Mouse (Mus musculus) layer of hippocampus, postnatal 10 days (tissue): Measurements from ENCODE around the gene Slc36a2. TPM values are rescaled to one million over a fixed set of nuclear protein-coding genes. Genes with fewer than 3 reads are reported as not detected.

Experiments
- DNase-seq, 2 experiments: peaks; one replicate each; pipeline ENCODE4 v3.0.0; 2021; ENCODE audit warnings: low spot score in 2 of 2
- long read RNA-seq: library from polyadenylated mRNA; stranded (forward); transcript quantifications from one replicate; pipeline ENCODE4 v2.0.0, GENCODE M21; 2023
- total RNA-seq, 2 experiments: library from RNA; stranded (reverse); gene quantifications; 2 replicates each; pipeline ENCODE4 v1.2.3; 2021

The Slc36a2 gene
- total RNA-seq, result under 1 TPM; 0.37 to 0.71 TPM
- long read RNA-seq, partial matches to known transcripts, result 0 of 1 reads
- long read RNA-seq, other reads (novel, unspliced or antisense), result 0 of 1 reads

DNA sequence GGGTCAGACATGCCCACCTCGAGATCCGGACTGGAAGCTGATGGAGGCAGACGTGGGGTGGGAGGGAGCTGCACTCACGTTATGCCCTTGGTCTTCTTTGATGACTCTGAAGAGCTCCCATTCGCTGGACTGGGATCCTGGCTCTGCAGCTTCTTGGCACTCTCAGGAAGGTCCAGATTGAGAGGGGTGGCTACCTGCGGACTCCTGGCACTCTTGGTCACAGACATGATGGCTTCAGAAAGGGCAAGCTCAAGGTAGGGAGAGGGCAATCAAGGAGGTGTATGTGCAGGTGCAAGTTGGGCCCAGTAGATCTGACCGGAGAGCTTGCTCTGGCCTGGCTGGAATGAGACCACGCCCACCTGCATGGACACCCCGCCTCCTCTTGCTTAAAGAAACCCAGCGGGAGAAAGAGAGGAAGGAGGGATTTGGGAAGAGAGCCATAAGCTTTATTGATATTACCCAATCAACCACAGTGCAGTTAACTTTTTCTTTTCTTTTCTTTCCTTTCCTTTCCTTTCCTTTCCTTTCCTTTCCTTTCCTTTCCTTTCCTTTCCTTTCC is at the start of gene Slc36a2:
Gene Slc36a2, minus strand, starts transcription at position 345 of the 559 bp plus-strand sequence.
- DNase-seq, result no peak

DNA sequence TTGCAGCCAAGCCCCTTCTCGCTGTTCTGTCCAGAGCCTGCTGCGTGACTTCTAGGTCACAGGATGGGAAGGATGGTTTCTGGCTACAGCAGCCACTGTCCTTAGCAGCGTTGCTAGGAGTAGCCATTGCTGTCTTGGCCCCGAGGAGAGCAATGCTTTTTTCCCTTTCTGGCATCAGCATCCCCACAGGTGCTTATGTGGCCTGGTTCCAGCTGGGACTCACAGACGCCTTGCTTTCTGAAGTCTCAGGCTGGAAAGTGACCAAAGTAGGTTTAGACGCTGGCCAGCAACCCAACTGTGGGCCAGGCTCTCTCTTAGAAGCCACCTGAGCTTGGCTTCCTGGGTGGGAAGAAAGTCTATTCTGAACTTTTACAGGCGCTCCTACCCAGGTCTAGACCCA is 49.4 kb upstream of the Slc36a2 start:
- DNase-seq, result no peak

DNA sequence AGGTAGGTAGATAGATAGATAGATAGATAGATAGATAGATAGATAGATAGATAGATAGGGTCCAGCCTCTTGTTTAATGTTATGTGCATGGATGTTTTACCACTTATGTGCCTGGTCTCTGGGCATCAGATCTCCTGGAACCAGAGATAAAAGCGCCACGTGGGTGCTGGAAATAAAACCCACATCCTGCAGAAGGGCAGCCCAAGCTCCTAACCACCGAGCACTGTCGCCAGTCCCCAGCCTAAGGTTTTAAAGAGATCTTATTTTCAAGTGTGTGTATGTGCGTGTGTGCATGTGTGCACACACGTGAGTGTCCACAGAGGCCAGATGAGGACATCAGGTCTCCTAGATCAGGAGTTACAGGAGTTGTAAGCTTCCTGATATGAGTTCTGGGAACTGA is 46.2 kb upstream of the Slc36a2 start:
- no peak for DNase-seq

DNA sequence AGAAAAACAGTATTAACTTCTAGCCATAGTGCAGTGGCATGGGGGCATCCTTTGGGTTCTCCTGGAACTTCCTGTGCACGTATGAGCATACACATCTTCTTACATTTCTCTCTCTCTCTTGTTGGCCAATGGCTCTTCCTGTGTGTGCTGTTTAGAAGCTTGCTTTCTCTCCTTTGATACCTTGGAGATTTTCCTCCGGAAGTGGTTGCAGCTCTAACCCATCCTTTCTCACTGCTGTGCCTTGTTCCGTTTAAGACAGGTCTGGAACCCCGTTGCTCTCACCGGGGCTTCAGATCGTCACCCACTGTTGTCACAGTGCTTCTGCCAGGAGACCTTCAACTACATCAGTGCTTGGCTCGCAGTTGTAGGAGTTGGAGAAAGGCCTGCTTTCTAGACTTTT is 36.4 kb upstream of the Slc36a2 start:
- DNase-seq, result no peak

DNA sequence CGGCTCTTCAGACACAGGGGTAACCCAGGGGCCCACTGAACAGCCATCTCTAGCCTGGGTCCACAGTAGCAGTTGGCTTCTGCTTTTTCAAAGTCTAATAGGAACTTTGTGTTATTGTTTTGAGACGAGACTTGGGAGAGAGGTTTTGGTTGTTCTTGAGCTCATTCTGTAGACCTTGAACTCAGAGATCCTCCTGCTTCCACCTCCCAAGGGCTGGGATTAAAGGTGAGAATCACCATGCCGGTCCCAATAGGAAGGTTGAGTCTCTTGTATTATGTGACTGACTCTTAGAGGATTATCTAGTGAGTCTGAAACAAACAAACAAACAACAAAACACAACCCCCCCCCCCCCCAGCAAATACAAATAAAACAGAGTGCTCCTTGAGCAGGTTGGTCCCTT is 33.6 kb upstream of the Slc36a2 start:
- DNase-seq, result no peak

DNA sequence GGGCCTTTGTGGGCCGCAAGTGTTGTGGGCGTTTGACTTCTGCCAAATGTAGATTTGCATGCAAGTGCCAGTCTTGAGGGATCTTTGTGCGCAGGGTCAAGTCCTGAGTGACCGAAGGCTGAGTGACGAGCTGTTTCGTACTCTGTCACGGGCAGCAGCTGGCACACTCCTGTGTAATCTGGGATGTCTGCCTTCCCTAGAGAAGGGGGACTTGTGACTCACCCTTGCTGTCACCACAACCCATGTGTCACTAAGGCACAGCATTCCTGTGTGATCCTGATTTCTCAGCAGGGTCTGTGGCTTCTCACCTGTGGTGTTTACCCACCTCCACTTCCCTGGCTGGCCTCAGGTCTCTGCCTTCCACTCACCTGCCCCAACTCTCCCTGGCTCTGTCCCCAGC is 33.0 kb upstream of the Slc36a2 start:
- DNase-seq, result no peak

DNA sequence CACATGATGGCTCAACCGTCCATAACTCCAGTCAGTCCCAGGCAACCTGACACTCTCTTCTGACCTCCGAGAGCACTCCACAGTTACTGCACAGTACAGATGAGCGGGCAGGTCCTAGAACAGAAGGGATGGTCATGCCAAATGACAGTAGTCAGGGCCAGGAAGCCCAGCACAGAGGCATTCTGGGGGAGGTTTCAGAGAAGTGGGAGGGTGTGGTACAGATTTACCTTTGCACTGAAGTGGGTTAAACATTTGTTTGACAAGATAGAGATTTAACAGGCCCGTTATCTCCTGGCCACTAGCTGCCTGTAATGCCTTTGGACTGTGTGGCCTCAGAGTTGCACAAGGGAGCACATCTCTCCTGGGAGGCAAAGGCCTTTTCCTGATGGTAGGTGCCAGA is 32.5 kb upstream of the Slc36a2 start:
- DNase-seq, result no peak

DNA sequence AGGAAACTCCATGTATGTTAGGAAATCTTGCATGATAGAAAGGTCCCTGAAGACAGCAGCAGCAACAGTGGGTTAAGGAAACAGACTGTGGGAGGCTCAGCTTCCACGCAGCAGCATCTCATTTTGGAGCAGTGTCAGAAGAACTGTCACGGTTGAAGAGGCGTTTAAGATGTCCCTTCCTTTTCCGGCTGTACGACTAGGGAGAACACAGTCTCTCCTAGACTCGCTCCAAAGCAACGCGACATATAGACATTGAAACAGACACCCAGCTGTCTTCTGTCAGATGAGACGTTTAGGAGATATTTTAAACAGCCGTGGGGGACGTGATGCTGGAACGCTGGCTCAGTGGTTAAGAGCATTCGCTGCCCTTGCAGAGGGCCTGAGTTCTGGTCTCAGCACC is 32.0 kb upstream of the Slc36a2 start:
- no peak for DNase-seq

DNA sequence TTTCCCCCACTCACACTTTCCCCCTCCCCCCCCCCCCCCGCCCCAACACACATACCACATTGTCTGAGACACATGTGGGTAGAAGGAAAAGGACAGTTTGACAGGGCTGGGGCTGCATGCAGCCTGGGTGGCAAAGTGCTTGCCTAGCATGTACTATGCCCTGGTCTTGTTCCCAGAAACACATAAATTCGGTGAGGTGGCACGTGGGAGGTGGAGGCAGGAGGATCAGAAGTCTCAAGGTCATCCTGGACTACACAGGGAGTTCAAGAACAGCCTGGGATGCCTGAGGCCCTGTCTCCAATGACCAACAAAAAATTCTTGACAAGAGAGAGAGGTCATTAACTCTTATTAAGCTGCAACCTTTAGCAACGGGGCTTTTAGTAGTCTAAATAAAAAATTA is 31.2 kb upstream of the Slc36a2 start:
- DNase-seq, result no peak

DNA sequence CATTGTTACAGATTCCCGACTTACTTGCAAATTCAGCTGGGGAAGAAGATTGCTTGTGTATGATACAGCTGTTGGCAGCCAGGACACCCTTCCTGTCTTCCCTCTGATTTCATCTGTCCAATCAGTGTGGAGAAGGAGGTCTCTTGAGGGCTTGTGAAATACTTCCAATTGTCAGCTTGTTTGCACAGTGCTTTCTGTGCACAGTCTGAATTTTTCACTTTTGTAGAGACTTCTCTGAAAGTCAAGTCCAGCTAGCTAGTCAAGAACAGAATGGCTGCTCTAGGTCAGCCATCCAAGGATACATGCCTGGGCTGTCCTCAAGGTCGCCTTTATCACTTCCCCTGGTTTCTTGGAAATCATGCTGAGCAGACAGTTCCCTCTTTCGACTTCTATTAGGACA is 30.1 kb upstream of the Slc36a2 start:
- DNase-seq, result no peak

DNA sequence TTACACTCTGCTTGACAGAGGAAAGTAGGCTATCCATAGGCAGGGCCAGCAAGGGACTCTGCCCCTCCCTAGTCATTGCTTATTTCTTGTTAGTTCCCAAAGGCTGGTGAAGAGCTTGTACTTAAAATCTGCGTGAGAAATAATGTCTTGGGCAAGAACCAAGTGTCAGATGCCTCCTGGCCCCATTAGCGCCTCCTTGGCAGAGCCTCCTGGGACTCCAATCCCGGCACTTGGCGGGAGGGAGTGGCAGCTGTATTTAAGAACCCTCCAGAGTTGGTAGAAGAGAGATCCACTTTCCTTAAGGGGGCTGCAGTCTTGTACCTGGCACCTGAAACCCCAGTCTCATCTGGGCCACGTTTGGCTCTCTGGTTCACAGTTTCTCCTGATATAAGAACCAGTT is 29.3 kb upstream of the Slc36a2 start:
- no peak for DNase-seq

DNA sequence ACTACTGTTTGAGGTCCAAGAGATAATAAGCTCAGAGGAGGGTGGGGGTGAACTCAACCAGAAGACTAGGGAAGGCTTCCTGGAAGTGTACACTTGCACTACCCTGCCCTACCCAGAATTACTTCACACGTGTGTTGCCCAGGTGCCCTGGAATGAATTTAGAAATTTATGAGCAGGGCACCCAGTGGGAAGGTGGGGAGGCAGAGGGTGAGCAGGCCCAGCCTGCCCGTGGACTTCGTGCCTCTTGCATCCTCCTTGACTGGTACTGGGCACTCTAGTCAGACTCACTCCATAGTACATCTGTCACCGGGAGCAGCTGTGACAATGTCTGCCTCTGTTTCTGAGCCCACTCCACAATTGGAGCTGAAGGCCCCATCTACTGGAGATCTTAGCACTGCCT is 28.6 kb upstream of the Slc36a2 start:
- DNase-seq, result no peak

DNA sequence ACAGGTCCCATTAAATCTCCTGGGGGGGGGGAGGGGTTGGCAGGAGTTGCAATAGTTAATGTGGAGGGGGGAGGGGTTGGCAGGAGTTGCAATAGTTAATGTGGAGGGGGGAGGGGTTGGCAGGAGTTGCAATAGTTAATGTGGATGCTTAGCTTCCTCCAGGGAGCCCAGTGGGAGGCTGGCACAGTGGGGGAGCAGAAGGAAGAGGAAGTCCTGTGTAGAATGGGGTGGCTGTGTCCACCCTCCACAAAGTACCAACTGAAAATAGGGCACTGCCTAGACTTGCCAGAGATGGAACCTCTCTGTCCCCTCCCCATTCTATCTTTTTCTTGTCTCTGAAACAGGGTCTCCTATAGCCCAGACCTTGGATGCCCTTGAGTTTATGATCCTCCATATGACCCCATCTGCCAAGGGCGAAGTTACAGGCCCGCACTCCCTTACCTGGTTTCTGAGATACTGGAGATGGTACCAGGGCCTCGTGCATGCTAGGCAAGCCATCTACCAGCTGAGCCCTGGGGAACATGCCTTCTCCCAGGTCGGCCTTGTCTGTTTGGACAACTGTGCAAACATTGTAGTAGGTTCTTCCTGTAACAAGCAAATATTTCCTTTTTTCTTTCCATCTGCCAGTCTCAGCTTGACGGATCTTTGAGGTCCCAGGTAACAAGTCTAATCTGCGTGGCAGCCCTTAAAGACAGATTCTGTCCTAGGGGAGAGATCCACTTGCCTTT is 24.9 kb upstream of the Slc36a2 start:
- no peak for DNase-seq

DNA sequence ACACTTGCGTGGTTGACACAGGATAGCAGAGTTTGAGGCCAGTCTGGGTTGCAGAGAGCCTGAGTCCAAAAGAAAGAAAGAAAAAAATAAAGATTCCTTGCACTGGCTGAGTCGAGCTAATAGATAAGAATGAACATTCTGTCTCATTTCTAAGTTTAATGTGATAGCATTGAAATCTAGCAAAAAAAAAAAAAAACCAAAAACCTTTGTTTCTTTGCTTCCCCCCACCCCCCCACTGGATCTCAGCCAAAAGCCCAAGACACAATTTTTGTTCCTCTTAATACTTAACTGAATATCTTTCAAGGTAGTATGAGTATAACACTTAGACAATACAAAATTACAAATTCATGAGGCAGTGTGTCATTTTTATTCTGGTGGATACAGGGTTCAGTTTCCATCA is 24.2 kb upstream of the Slc36a2 start:
- no peak for DNase-seq

DNA sequence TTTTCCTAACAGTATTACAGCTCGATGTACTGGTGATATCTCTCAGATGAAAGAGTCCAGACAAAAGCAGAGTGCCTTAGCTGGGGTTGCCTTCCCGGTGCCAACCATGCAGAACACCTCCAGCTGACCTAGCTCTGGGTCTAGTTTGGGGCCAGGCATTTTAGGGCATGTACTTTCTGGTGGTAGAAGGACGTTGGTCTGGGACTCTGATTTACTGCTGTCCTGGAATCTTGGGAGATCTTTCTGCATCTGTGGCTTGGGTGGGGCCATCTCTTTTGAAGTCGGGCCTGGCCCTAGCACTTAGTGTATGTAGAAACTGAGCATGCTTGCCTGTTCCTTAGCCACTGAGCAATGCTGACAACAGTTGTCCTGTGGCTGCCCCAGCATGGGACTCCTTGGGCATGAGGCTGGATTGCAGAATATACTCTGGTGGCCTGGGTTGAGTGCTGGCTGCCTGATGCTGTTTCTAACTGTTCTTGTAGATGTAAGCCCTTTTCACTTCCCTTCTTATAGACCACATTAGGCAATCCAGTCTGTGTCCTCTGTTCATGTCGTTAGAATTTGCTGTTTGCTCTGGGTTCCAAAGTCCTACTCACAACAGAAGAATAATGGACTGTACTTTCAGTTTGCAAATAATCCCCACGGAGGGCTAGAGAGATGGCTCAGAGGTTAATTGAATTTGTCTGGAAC is 23.3 kb upstream of the Slc36a2 start:
- DNase-seq, result no peak

DNA sequence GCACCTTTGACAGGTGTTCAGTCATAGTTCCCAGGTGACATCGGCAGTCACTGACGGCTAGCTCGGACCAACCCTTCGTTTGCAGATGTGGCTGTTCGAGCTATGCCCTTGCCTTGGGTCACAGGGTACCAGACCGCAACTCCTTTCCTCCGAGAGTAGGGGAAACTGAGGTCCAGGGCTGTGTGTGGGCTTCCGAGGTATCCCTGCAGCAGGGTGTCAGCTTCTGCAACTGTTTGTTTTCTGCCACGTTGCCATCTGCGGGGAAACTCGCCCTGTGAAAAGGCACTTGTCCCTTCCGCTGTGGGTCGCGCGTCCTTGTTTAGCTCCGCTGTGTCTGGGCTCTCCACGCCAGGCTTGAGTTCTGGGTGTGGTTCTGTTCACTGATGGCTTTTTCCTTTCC is 19.7 kb upstream of the Slc36a2 start:
- DNase-seq, result peak; percentile 32 to 45

DNA sequence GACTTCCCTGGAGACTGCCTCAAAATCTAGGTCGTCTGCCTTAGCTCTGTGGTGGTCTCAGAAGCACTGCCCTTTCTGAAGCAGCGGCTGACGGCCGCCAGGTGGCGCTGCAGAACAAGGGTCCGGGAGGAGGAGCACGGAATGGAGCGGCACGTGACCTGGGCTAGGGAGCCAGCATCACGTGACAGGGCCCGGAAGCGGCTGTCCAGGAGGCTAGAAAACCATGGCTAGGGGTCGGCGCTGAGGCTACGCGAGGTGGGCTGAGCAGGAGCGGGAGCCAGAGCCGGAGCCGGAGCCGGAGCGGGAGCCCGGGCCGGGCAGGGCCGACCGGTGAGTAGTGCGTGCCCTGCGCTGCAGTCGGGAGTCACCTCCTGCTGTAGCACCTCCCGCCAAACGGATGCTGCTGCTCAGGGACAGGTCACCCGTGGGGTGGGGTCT is 19.3 kb upstream of the Slc36a2 start, which contains the start of gene Slc36a1:
Gene Slc36a1, plus strand, starts transcription at position 192 of the 438 bp plus-strand sequence.
- DNase-seq, result peak; percentile 99

DNA sequence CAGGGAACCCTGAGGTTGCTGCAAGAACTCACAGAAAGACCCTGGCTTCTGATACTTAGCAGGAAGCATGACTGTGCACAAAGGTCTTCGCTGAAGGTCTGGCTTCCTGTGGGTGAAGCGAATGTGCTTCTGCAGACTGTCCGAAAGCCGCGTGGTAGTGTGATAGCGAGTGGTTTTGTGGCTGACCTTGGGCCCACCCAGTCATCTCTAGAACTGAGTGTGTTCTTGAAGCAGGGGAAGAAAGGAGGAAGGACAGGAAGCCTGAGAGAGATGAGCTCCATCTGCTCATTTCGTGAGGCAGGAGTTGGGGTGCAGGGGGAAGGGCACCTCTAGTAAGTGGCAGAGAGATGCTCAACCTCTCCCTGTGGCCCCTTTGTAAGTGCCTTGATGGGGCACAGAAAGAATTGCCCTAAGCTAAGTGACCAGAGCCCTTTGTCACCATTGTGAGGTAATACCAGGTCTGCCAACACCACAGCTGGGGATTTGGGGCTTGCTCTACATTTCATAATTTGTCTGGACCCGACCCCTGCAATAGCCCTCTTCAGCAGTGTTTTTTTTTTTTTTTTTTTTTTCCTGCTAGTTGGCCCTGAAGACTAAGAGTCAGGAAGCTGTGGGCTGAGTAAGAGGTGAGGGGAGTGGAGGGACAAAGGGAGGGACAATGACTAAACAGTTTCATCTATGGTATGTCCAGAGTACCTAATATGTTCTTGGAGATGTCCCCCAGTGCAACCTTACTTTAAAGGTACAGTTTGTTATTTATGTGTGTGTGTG is 13.0 kb upstream of the Slc36a2 start:
- no peak for DNase-seq

DNA sequence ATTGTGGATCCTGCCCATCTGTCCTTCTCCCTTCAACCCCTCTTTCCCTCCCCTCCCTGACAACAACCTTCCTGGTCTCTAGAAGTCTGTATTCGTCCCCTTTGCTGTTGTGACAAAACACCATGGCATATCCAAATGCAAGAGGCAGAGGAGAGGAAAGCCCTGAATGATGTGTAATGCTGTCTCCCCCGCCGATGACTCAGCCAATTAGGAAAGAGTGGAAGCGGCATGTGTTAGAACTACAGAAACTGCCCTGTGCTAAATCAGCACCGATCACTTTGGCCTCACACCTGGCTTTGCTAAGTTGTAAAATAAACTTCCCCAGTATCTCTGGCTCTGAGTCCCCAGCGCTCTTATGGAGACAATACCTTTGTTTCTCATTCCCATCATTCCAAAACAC is 12.2 kb upstream of the Slc36a2 start:
- no peak for DNase-seq

DNA sequence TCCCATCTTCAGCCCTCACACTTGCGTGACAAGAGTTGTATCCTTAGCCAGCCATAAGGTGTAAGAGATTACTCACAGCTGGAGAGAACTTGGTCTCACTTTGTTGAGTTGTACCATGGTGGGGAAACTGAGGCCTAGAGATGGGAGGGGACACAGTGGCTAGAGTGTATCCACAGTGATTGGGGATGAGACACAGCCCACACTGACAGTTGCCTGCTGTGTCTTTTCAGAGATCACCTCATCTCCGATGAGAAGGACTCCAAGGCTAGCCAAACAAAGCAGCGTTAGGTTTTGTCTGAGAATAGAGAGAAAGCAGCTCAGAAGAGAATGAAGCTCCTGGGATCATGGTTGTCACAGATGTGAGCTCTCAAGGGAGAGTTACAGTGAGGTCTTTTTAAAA is 5.3 kb upstream of the Slc36a2 start:
- no peak for DNase-seq

DNA sequence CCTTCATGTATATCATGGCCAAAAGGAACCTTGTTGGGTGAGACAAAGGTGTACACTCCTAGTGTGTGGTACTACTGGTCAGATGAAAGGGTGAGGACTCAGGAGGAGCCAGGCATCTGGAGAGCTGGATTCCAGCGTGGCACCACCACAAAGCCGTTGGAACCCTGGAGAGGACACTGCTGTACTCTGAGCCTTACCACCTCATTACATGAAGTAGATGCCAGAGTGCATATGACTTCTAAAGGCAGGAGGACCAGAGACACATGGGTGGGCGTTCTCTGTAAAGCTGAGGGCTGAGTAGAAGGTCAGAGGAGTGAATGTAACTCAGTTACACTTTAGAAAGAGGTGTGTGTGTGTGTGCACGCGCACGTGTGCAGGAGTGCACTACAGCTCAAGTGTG is 2.9 kb upstream of the Slc36a2 start:
- DNase-seq, result no peak

DNA sequence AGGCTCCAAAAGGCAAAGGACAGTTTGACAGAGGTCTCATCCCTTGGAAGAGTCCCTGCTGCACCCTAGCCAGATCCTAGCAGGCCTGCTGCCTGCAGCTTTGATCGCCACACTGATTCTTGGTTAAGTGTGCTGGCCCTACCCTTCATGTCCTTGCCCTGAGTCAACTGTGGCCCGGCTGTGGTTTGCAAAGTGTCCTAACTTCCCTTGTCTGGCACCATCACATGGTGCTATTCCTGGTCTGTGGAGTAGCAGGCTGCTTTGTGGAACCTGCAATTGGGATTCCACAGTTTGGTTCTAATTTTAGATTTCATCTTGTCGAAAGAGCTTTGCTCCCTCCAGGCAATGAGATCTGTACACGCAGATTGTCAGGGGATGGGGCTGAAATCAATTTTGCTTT is 2.4 kb upstream of the Slc36a2 start:
- DNase-seq, result no peak
